Mouse (Mus musculus) kidney, adult 11 months (tissue): ENCODE results near the gene Ppp1r14b.

ENCODE experiments used
- DNase-seq: peaks from one replicate; pipeline ENCODE4 v3.0.0; 2022

The Ppp1r14b gene

DNA sequence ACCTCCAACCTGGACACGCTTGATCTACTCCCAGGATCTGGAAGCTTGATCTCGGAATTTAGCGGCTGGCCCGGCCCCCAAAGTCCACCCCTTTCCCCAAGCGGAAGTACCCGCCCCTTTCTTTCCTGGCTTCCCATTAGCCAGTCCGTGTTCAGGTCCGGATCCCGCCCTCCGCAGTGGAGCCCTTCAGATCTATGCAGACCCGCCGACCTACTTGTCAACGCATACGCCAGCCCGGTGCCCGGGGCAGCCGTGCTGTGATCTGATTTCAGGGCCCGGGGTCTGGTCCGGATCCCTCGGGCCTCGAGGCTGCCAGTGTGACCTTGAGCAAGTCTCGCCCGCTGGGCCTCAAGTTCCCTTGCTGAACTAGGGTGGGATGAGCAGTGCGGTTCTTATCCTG, 21.2 kb downstream of the Ppp1r14b start, which contains the start of the genes Nudt22 and Trpt1:
Gene Nudt22, minus strand, starts transcription at position 112 of the 400 bp plus-strand sequence.
Gene Trpt1, plus strand, starts transcription at position 126 of the 400 bp plus-strand sequence.
- DNase-seq: peak; percentile 95

DNA sequence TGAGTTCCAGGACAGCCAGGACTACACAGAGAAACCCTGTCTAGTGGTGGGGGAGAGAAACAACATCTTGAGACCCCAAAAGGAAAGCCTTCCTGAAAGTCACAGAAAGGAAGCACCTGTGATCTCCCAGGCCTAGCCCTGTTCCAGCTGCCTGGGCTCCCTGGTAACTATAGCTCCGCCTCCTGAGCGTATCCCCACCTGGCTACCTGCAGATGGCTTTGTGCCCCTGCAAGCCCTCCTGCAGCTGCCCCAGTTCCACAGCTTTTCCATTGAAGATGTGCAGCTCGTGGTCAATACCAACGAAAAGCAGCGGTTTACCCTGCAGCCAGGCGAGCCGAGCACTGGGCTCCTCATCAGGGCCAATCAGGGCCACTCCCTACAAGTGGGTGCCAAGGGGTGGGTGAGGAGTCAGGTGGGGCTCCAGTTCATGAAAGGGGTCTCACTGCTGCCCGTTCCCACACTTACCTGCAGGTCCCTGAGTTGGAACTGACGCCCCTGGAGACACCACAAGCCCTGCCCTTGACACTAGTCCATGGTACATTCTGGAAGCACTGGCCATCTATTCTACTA, 23.0 kb downstream of the Ppp1r14b start:
- no peak for DNase-seq

DNA sequence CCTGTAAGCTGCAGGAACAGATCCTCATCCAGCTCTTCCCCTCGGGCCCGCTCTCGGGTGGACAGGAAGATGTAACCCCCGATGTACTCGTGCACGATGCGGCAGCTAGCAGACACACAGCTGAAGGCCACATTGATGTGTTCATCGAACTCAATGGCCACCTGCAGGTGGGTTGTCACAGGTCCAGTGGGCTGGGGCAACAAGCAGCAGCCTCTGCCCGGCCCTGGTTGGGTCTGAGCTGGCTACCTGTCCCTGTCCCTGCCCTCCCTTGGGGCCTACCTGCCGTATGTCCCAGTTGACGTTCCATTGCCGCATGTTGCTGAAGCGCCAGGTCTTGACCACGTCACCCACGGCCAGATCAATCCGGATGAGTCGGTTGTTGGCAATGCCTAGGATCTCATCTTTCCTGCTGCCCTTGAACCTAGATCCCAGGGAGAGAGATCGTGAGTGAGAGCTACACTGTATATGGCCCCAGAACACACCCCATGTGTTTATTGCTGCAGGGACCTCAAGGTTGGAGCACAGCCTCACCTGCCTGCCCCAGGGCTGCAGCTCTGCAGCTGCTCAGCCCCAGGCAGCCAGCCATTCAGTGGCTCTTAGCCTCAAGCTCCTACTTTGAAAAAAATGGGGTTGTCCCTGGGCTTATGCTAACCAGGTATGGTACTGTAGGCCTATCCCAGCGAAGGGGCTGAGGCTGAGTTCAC, 24.7 kb downstream of the Ppp1r14b start:
- DNase-seq: no peak

DNA sequence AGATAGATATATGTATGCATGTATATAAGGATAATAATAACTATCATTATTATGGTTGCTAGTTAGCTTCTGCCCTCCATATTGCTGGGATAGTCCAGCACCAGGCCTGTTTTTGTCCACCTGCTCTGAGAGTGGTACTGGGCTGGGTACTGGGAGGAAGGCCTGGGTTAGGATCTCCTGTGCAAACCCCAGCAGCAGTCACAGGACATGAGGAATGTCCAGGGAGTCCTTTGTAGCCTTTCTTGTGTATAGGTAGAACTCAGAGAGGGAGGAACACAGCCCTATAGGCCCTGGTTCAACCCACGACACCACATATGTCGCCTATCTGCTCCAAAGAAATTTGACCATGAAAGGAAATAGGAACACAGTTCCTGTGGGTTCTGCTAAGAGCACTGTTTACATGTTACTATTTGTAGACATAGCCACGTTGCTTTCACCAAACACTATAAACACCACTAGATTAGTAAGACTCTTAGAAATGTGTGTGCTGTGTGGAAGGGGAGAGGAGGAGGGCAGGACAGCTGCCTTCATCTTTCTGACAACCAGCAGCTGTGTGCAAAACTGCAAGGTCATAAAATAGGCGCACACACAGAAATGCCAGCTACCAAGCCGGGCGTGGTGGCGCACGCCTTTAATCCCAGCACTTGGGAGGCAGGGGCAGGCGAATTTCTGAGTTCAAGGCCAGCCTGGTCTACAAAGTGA, 32.3 kb downstream of the Ppp1r14b start:
- no peak for DNase-seq

DNA sequence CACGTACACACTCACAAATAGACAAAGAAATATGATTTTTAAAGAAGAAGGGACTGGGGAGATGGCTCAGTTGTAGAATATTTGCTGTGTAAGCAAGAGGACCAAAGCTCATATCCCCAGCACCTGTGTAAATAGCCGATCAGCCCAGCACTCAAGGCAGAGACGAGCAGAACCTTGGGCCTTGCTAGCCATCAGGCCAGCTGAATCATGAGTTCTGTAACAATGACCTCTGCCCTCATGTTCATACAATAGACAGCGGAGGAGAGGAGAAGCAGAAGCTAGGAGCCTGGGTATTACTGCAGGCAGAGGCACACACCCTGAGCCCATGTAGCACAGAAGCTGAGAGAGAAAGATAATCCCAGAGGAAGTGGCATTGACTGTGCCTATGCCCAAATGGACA, 37.7 kb downstream of the Ppp1r14b start:
- DNase-seq: no peak

DNA sequence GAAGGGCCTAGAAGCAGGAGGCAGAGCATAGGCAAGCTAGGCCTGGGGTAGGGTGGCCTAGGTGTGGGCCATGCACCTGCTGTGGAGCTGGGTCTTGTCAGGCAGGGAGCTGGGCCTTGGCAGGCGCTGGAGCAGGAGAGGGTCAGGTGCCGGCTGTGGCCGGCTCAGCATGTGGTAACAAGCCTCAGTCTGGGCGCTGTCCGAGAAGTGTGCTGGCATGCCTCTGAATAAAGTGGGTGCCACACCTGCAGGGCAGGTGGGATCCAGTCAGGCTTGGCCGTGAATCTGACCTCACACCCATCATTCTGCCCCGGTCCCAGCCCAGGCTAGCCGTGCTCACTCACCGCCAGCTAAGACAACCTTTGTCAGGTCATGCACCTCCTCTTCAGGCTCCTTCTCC, 39.2 kb downstream of the Ppp1r14b start:
- DNase-seq: no peak

DNA sequence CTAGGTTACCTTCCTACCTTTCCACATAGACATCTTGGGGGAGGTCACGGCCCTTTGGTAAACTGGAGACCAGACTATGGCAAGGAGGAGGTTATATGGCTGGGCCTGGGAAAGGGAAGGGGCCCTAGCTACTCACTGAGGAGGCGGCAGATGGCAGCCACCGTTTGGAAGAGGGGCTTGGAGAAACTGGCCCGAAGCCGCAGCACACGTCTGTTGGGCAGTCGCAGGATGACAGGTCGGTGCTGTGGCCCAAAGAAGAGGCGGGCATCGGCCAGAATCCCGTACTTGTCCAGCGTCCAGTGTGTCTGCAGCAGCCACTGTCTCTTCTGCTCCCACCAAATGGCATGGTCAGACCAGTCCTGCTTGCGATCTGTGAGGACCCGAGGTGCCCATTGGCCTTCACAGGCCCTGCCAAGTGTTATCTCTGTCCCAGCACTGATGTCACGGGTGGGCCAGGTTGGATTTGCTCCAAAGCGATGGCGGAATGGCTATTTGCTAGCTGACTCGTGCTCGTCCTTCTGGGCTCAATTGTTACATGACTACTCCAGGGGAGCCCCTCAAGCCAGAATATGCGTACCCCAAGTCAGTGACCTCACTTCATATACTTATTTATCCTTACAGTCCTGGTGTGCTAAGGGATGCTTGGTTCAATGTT, 39.8 kb downstream of the Ppp1r14b start:
- no peak for DNase-seq

DNA sequence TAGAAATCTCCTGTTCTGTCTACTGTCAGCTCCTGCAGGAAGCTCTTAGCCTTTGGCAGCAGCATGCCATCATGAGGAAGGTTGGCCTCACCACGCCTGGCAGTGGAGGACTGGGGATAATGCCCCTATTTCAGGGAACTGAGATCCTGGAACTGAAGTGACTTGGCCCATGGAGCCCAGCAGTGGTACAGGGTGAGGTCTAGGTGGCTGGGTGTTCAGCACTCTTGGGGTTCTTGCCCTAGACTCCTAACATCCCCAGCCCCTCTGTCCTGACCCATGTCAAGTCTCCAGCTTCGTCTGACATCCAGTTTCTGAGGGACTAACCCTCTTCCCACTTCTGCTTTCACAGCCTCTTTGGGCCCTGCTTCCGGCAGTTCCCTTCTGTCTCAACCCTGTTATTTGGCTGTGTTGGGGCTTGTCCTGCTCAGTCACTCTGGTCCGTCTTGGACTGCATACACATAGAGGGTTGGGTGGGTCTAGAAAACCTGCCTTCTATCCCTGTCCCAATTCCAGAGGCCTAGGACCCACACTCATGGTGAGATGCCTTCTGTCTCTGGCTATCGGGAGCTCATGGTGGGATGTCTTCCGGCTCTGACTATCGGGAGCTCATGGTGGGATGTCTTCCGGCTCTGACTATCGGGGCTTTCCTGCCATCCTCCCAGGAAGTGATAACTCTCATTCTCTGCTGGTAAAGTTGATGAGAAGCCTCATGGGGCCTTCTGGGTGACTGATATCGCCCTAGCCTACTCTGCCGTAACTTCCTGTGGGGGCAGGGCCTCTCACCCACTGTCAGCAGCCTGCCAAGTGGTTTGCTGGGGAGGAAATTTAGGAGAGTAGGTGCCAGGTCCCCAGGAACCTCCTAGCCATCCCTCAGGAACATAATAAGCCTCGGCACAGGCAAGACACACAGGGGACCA, 43.0 kb downstream of the Ppp1r14b start:
- DNase-seq: no peak

DNA sequence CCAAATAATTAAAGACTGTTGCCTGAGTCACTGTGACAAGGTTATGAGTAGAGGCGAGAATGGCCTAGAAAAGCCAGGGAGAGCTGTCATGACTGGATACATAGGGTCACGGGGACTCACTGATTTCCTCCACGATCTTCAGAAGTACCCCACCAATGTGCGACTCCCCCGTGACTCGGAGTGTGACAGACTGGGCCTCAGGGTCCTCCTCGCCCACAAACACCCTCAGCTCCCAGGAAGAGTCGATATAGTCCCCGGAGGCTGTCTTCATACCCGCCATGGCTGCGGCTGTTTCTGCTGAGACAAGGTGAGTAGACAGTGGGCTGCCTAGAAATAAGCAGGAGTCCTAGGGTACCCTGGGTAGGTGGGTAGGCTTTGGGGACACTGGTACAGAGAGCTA, 43.8 kb downstream of the Ppp1r14b start:
- DNase-seq: no peak

DNA sequence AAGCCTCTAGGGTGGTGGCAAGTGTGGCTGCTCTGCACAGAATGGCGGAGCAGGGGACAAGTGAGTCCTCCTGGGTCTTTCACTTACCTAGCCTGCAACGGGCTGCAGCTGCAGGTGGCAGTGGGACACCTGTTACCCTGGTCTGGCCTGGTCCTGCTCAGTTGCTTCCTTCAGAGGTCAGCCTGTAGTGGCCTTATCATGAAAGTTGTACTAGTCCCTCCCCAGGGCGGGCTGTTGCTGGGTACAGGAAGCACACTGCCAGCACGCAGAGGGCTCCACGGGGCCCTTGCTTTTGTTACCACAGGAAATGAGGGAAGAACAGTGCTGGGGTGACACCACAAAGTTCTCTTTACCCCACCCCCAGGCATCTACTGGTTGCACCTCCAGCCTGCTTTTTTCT, 44.4 kb downstream of the Ppp1r14b start, which contains the start of gene Fermt3:
Gene Fermt3, minus strand, starts transcription at position 279 of the 400 bp plus-strand sequence.
- DNase-seq: no peak

DNA sequence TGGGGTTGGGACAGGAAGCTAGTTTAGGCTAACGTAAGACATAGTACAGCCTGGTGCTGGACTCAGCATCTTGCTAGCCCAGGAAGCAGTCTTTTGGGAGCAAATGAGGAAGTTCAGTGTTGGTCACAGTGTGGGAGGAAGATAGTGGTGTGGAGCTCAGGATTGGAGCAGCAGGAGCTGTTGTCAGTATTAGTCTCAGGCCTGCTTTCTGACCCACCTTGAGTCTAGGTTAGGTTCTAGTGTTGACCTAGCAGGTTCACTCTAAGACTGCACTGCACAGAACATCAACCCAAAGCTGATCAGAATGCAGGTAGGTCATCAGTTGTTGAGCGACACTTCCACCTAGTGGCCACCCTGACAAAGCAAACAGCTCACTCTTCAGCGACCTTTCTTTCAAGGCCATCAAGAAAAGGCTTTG, 45.5 kb downstream of the Ppp1r14b start:
- DNase-seq: peak; percentile 55
